Mouse (Mus musculus) forebrain, postnatal 0 days (tissue): ENCODE data around the gene Itgb1bp2. TPM values are rescaled to one million over a fixed set of nuclear protein-coding genes. Genes with fewer than 3 reads are reported as not detected.

Experiments used
- ATAC-seq: fragments of 200-750 bp; cut with Nextera tagmentation; 2 replicates; pipeline ENCODE4 v1.8.0; 2017; ENCODE audit warnings: mild to moderate bottlenecking, moderate library complexity
- DNase-seq: peaks from one replicate; pipeline ENCODE4 v3.0.0-alpha.2; 2015
- H3K27ac ChIP-seq: fragments of 300-500 bp; sonication (generic); 2 replicates; pipeline ENCODE4 v1.5.1; 2014; ENCODE audit warnings: low read depth, mild to moderate bottlenecking, antibody characterized with exemption, low read length, moderate library complexity, mixed read lengths
- H3K27me3 ChIP-seq: fragments of 300-500 bp; sonication (generic); 2 replicates; pipeline ENCODE4 v1.6.1; 2014; ENCODE audit warnings: mild to moderate bottlenecking, low read length, mixed read lengths; ENCODE audit not compliant: insufficient read depth
- H3K36me3 ChIP-seq: fragments of 300-500 bp; sonication (generic); 2 replicates; pipeline ENCODE4 v1.6.1; 2014; ENCODE audit warnings: mild to moderate bottlenecking, moderate library complexity; ENCODE audit not compliant: insufficient read depth
- H3K4me1 ChIP-seq: fragments of 300-500 bp; sonication (generic); 2 replicates; pipeline ENCODE4 v1.6.1; 2014; ENCODE audit warnings: antibody characterized with exemption; ENCODE audit not compliant: insufficient read depth
- H3K4me2 ChIP-seq: fragments of 300-500 bp; sonication (generic); 2 replicates; pipeline ENCODE4 v1.6.1; 2014; ENCODE audit warnings: low read depth, mild to moderate bottlenecking, moderate library complexity
- H3K4me3 ChIP-seq: fragments of 300-500 bp; sonication (generic); 2 replicates; pipeline ENCODE4 v1.5.1; 2014; ENCODE audit warnings: low read depth, low read length, mixed read lengths
- H3K9ac ChIP-seq: fragments of 300-500 bp; sonication (generic); 2 replicates; pipeline ENCODE4 v1.6.1; 2014; ENCODE audit warnings: mild to moderate bottlenecking
- H3K9me3 ChIP-seq: fragments of 300-500 bp; sonication (generic); 2 replicates; pipeline ENCODE4 v1.6.1; 2016; ENCODE audit warnings: low read length
- CTCF ChIP-seq: sonication (generic); IDR thresholded peaks from 2 replicates; pipeline ENCODE4 v1.5.1; 2016; ENCODE audit warnings: antibody characterized with exemption, control low read depth, low read depth
- WGBS: fragments of 180-500 bp; shearing (Covaris S2); extraction: QIAGEN DNeasy Blood & Tissue Kit; methylation state at CpG from one replicate; pipeline ENCODE4 v1.1.7; 2014; 5-methylcytosine and 5-hydroxymethylcytosine counted together
- polyA plus RNA-seq: library from polyadenylated mRNA; unstranded; fragments of >200 nt; fragmentation: Nextera tagmentation; extraction: Ambion mirVana; gene quantifications from 2 replicates; pipeline ENCODE4 v1.2.1, GENCODE M21; 2015
- total RNA-seq: library from RNA; depleted of rRNA; stranded (reverse); fragments of >200 nt; gene quantifications from 2 replicates; pipeline ENCODE4 v1.2.3, GENCODE M21; 2014

Gene Itgb1bp2
- total and polyA plus RNA-seq, 2 experiments from 2014 or later: 0.61 to 0.86 TPM

GRCm38 (mm10) chrX:101428785-101429141, 20.1 kb upstream of the Itgb1bp2 start:
- peak overlapping the region; percentile 93 for H3K27ac ChIP-seq
- peak overlapping the region; percentile 55 for H3K4me3 ChIP-seq
- H3K4me1 ChIP-seq: peaks cover 5% of the 10 kb centered on the region; the same call in 1 of the 2 replicates
- H3K9ac ChIP-seq: peak overlapping the region; percentile 44
- no peaks in the 10 kb centered on the region for H3K9me3 ChIP-seq
- peak; percentile 8 for ATAC-seq
- WGBS: 34% methylated on average over 7 of the region's 7 CpGs
- TF ChIP-seq CTCF: no peak
- no peaks in the 10 kb centered on the region for H3K36me3 ChIP-seq
- H3K27me3 ChIP-seq: no peaks in the 10 kb centered on the region
- DNase-seq: no peak
- H3K4me2 ChIP-seq: peak overlapping the region; percentile 41

DNA sequence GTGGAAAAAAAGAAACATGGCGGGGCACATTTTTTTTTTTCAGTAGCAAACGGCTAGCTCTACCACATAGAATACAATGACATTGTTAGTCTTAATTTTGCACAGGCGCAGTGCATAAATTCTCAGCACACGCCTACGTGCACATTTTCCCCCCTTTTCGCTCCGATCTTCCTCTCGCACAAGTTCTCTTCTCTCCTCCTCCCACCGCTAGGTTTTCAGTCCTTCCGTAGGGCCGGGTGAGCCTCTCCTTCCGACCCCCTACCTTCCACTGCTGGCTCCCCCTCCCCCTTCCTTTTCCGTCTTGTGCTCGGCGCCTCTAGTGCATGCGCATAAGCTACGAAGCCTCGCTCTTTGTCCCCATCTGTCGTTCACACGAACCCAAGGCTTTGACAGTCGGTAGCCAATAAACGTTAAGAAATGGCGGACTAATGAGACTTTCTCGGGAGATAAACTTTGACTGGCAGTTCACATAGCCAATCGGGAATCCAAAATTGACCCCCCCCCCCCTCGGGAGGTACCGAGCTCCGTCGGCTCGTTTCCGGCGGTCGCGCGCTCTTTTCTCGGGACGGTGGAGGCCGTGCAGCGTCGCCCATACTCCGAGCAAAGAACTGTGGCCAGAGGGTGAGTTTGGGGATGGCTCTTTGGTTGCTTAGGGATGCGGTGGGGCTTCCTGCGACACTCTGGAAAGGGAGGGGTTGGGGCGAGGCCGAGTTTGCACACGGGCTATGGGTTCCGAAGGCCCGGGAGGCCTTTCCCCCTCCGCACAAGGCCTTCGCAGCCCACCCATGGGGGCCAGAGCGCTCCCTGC, 19.5 kb upstream of the Itgb1bp2 start, which contains the start of gene Nono:
Gene Nono, plus strand, starts transcription at position 177 of the 808 bp plus-strand sequence.
- Histone ChIP-seq H3K4me3 (peak within 1 kb of the TSS; percentile 55), H3K9ac (peak within 1 kb of the TSS; percentile 77), H3K27me3 (no peaks in the 10 kb centered on the region), H3K27ac (peak within 1 kb of the TSS; percentile 93), H3K4me1 (peaks cover 5% of the 10 kb centered on the region; the same call in 1 of the 2 replicates), H3K36me3 (no peaks in the 10 kb centered on the region), H3K4me2 (peak within 1 kb of the TSS; percentile 50), H3K9me3 (no peaks in the 10 kb centered on the region)
- TF ChIP-seq CTCF: peak; percentile 59
- 34% methylated on average over 51 of the region's 51 CpGs for WGBS
- DNase-seq: peak; percentile 95
- ATAC-seq: peak; percentile 97

DNA sequence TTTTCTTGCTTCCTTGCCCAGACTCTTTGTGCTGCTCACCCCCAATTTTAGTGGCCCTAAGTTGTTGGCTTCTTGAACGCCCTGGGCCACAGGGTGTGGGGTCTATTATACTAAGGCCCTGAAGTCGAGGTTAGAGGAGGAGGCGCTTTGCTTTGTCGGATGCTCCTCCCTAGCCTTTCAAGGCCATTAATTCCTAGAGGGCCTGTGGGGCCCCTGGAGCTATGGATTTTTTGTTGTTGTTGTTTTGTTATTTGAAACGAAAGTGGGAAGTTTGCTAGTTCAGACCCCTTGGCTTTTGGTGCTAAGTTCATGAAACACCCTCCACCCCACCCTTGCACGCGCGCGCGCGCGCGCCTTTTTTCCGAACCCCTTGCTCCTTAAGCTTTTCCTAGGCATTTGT, 18.9 kb upstream of the Itgb1bp2 start:
- H3K36me3 ChIP-seq: no peaks in the 10 kb centered on the region
- peak overlapping the region; percentile 77 for H3K9ac ChIP-seq
- peak overlapping the region; percentile 93 for H3K27ac ChIP-seq
- H3K4me1 ChIP-seq: peaks cover 5% of the 10 kb centered on the region; the same call in 1 of the 2 replicates
- peak overlapping the region; percentile 55 for H3K4me3 ChIP-seq
- no peaks in the 10 kb centered on the region for H3K27me3 ChIP-seq
- ATAC-seq (peak; percentile 19), DNase-seq (no peak)
- TF ChIP-seq CTCF: no peak
- no peaks in the 10 kb centered on the region for H3K9me3 ChIP-seq
- peak overlapping the region; percentile 50 for H3K4me2 ChIP-seq
- 29% methylated on average over 14 of the region's 14 CpGs for WGBS

DNA sequence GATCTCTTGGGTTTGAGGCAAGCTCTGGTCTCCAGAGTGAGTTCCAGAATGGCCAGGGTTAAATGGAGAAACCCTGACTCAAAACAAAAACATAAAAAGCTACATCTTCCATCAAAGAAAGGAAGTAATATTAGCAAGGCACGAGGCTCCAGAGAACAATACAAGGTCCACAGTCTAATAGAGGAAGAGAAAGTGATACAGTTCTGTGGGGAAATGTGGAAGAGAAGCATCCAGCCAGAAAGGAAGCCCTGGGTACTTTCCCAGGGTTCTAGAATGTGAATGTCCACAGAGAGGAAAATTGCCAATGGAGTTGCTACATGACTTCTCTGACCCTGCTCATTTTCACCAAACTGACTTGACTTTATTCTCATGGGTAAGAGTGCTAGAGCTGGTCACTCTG, 2.3 kb downstream of the Itgb1bp2 start:
- Histone ChIP-seq H3K27ac (no peak overlapping the region), H3K4me3 (no peak overlapping the region), H3K4me2 (no peak overlapping the region), H3K9ac (no peak overlapping the region), H3K4me1 (no peaks in the 10 kb centered on the region), H3K9me3 (no peaks in the 10 kb centered on the region), H3K36me3 (peaks cover 13% of the 10 kb centered on the region; the same call in 1 of the 2 replicates), H3K27me3 (no peaks in the 10 kb centered on the region)
- DNase-seq: no peak
- TF ChIP-seq CTCF: no peak
- 71% methylated on average over 1 of the region's 1 CpGs for WGBS
- no peak for ATAC-seq

GRCm38 (mm10) chrX:101451591-101451990, 2.7 kb downstream of the Itgb1bp2 start:
- Histone ChIP-seq H3K4me3 (no peak overlapping the region), H3K4me1 (no peaks in the 10 kb centered on the region), H3K9me3 (no peaks in the 10 kb centered on the region), H3K27ac (no peak overlapping the region), H3K9ac (no peak overlapping the region), H3K27me3 (no peaks in the 10 kb centered on the region), H3K36me3 (peaks cover 9% of the 10 kb centered on the region; the same call in 1 of the 2 replicates), H3K4me2 (no peak overlapping the region)
- no peak for DNase-seq
- no peak for ATAC-seq
- 80% methylated on average over 3 of the region's 3 CpGs for WGBS
- TF ChIP-seq CTCF: no peak

- no peaks in the 10 kb centered on the region for H3K9me3 ChIP-seq
- H3K4me2 ChIP-seq: no peak overlapping the region
- no peak overlapping the region for H3K9ac ChIP-seq
- H3K4me1 ChIP-seq: no peaks in the 10 kb centered on the region
- no peaks in the 10 kb centered on the region for H3K36me3 ChIP-seq
- H3K4me3 ChIP-seq: no peak overlapping the region
- ATAC-seq (no peak), DNase-seq (no peak)
- no peak for TF ChIP-seq CTCF
- no peak overlapping the region for H3K27ac ChIP-seq
- 95% methylated on average over 4 of the region's 4 CpGs for WGBS
- H3K27me3 ChIP-seq: no peaks in the 10 kb centered on the region
Measured at GRCm38 (mm10) chrX:101472202-101472601, 23.3 kb downstream of the Itgb1bp2 start.

- WGBS: 78% methylated on average over 6 of the region's 6 CpGs
- no peaks in the 10 kb centered on the region for H3K4me1 ChIP-seq
- H3K27ac ChIP-seq: no peak overlapping the region
- H3K9ac ChIP-seq: no peak overlapping the region
- no peak overlapping the region for H3K4me3 ChIP-seq
- H3K9me3 ChIP-seq: no peaks in the 10 kb centered on the region
- no peaks in the 10 kb centered on the region for H3K36me3 ChIP-seq
- ATAC-seq (no peak), DNase-seq (no peak)
- no peak for TF ChIP-seq CTCF
- H3K4me2 ChIP-seq: no peak overlapping the region
- H3K27me3 ChIP-seq: no peaks in the 10 kb centered on the region
Measured at GRCm38 (mm10) chrX:101481604-101482350, 32.9 kb downstream of the Itgb1bp2 start.
